Mouse (Mus musculus): Measurements from ENCODE around the gene Mgat4a. TPM values are rescaled to one million over a fixed set of nuclear protein-coding genes. Genes with fewer than 3 reads are reported as not detected.
A peak's percentile ranks its signal among the peaks of the same experiment; 100 is the strongest.

Mgat4a gene
- total RNA-seq, 2 experiments from 2014 or later, result 26.7 to 26.8 TPM

GRCm38 (mm10) chr1:37496591-37497280 lies 44.1 kb downstream of the Mgat4a start:
- DNase-seq (ENCODE audit: low spot score in 2 of 2), result no peak

DNA sequence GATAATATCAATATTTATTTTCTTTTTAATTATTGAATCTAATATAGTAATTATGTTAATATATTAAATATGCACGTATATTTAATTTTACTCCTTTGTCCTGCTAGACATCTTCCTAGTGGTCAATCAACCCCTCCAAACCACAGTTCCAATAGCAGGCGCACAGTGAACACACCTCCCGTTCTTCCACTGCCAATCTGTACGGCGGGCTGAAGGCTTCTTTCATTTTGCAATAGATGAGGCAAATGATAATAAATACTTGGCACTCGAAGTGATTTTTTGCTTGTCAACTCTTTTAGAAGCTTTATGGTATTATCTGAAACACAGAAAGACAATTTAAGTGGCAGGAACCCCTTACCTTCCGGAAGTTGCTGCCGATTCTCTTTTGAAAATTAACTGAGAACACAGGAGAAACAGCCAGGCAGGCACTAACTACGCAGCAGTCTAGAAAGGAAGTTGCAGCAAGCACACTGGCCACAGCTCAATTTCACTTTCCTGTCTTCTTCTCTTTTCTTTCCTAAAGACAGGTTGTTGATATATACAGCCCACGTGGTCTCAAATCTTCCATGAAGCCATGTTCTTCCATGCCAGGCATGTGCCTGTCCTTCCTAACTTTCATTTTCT lies 45.0 kb downstream of the Mgat4a start:
- DNase-seq (ENCODE audit: low spot score in 2 of 2), result no peak

- DNase-seq (ENCODE audit: low spot score in 2 of 2), result no peak
Observed at GRCm38 (mm10) chr1:37495104-37495503, 45.7 kb downstream of the Mgat4a start.

- peak in 1 of 2 experiments; percentile 33 for DNase-seq (ENCODE audit: low spot score in 2 of 2)
Observed at GRCm38 (mm10) chr1:37491672-37492071, 49.1 kb downstream of the Mgat4a start.

- DNase-seq (ENCODE audit: low spot score in 2 of 2), result no peak
Observed at GRCm38 (mm10) chr1:37490691-37491212, 50.1 kb downstream of the Mgat4a start.

DNA sequence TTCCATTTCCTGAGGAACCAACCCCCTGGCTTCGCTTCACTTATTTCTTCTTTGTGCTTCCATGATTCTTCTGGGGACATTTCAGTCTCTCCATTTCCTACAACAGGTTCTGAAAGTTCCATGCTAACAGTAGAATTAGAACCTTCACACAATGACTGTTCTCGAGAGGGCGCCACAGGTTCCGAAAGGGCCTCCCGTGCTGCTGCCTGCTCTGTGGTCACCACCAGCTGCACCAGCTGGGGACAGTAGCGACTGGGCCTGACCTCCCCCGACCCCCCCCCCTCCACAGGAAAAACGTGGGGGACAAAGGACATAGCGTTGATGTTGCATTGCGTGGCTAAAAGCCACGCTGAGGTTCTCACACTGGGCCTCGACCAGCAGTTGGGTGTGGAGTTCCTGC lies 52.3 kb downstream of the Mgat4a start:
- no peak for DNase-seq (ENCODE audit: low spot score in 2 of 2)

- no peak for DNase-seq (ENCODE audit: low spot score in 2 of 2)
Observed at GRCm38 (mm10) chr1:37486994-37487393, 53.8 kb downstream of the Mgat4a start.

DNA sequence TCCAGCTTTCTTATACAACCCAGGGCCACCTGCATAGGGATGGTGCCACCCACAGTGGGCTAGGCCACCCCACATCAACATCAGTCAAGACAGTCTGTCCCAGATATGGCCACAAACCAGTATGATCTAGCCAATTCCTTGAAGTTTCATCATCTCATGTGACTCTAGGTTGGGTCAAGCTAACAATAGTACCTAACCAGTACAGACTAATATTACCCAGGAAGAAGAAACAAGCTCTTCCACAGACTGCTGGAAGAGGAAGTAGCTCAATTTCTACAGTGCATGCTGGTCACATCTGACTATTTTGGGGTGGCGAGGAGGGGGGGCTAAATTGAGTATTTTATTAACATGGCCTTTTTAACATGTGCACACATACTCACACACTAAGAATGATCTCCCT lies 54.4 kb downstream of the Mgat4a start:
- no peak for DNase-seq (ENCODE audit: low spot score in 2 of 2)

DNA sequence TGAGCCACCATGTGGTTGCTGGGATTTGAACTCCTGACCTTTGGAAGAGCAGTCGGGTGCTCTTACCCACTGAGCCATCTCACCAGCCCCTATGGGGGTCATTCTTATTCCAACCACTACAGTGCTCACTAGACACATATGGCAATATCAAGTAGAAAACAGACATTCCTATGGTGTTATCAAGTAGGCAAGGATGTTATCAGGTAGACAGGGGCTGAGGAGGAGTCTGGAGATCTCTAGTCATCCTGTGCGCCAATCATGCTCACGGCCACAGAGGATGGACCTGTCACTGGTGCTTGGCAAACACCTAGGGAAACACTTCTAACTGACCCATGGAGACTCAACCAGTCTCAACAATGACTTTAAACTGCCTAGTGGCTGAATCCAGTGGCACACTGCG lies 56.2 kb downstream of the Mgat4a start:
- no peak for DNase-seq (ENCODE audit: low spot score in 2 of 2)

DNA sequence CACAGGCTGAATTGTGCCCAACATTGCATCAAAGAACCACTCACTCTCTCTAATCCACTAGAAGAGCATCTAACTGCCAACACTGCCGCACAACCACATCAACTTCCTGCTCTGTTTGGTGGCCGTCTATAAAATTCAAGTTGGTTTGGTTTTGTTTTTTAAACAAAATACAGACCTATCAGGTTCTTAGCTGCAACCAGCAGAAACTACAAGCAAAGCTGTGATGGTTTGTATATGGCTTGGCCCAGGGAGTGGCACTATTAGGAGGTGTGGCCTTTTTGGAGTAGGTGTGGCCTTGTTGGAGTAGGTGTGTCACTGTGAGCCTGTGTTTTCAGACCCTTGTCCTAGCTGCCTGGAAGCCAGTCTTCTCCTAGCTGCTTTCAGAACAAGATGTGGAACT lies 59.5 kb downstream of the Mgat4a start:
- no peak for DNase-seq (ENCODE audit: low spot score in 2 of 2)

DNA sequence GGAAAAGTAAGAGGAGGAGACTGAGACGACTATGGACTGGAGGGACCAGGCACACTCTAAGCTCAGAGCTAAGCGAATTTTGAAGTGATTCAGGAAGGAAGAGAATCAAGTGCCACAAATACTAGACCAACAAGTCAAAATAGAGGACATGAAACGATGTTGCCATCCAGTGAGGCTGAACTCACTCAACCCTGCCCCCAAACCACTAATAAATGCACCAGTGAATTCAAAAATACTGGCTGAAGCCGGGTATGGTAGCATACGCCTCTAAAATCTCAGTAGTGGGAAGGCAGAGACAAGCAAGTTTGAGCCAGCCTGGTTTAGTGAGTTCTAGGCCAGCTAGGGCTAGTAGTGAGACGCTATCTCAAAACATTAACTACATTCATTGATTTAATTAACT lies 60.1 kb downstream of the Mgat4a start:
- DNase-seq (ENCODE audit: low spot score in 2 of 2), result no peak

DNA sequence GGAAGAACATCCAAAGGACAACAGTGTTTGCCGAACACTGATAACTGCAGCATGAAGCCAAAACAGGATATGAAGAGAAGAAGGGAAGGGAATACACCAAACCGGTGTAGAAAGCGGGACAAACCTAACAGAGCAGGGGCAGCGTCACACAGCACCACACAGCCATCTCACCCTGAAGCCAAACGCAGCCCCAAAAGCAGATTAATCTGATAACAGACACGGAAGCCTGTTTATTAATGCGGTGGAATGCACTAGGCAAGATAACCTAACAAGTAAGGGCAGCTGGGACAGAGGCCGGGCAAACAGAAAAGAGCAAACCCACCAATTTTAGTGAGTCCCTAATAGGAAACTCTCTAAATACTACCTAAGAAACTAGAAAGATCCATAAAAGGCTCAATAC lies 61.1 kb downstream of the Mgat4a start:
- DNase-seq (ENCODE audit: low spot score in 2 of 2), result no peak

- DNase-seq (ENCODE audit: low spot score in 2 of 2), result peak in 1 of 2 experiments; percentile 26
Observed at GRCm38 (mm10) chr1:37479074-37479473, 61.7 kb downstream of the Mgat4a start.

GRCm38 (mm10) chr1:37478416-37478815 lies 62.4 kb downstream of the Mgat4a start:
- no peak for DNase-seq (ENCODE audit: low spot score in 2 of 2)

GRCm38 (mm10) chr1:37477928-37478327 lies 62.9 kb downstream of the Mgat4a start:
- no peak for DNase-seq (ENCODE audit: low spot score in 2 of 2)

DNA sequence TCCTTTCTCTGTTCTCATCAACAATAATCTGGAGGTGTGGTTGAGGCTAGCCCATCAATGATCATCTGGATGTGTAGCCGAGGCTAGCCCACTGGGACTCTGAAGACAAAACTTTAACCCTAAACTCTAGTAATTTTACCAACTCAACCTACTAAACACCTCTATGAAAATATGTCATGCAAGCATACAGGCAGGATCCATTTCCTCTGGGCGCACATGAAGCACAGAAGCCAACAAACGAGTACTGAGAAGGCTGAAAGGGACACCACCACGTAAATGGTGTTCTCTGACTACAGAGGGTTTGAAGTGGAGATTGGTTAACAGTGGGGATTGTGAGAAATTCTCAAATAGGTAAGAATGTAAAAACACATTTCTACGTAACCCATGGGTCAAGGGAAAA lies 63.6 kb downstream of the Mgat4a start:
- DNase-seq (ENCODE audit: low spot score in 2 of 2), result no peak

DNA sequence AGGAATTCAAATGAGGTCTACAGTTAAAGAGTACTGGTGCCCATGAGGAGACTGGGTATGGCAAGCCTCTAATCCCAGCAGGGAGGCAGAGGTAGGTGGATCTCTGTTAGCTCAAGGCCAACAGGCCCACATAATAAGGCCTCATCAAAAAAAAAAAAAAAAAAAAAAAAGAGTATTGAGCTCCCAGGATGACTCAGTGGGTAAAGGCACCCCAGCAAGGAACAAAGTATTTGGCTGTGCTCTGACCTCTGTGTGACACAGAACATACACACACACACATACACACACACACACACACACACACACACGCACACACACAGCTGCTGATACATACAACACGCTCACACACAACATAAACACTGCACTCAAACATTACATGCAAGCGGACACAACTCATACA lies 65.5 kb downstream of the Mgat4a start:
- DNase-seq (ENCODE audit: low spot score in 2 of 2), result no peak

GRCm38 (mm10) chr1:37474634-37475190 lies 66.1 kb downstream of the Mgat4a start:
- no peak for DNase-seq (ENCODE audit: low spot score in 2 of 2)

DNA sequence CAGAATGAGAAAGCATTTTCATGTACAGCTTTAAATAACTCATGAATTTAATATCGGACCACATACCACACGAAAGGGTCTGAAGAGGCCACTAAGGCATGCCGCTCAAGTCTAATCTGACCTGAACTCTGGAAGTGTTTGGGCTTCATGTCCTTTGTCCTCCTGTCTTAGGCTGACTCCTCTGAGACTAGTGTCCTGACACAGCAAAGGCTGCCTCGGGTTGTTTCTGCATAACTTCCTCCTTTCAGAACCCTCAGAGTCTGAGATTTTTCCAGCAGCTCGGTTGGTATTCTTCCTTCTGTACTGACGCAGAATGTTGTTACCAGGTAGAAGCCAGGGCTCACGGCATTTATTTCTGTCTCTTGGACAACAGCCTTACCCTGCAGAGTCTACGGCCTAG lies 66.8 kb downstream of the Mgat4a start:
- DNase-seq (ENCODE audit: low spot score in 2 of 2), result no peak

GRCm38 (mm10) chr1:37473251-37473650 lies 67.6 kb downstream of the Mgat4a start:
- no peak for DNase-seq (ENCODE audit: low spot score in 2 of 2)

GRCm38 (mm10) chr1:37471179-37472148 lies 69.4 kb downstream of the Mgat4a start:
- DNase-seq (ENCODE audit: low spot score in 2 of 2), result no peak

Data from layer of hippocampus, postnatal 14 days (tissue).